Mouse (Mus musculus) heart, postnatal 0 days (tissue): ENCODE results near the gene Ptpn5.

Experiments
- CTCF ChIP-seq: IDR thresholded peaks from 2 replicates; pipeline ENCODE4 v1.5.1; 2016; ENCODE audit warnings: antibody characterized with exemption, control low read depth, low read depth
- EP300 ChIP-seq: IDR thresholded peaks from 2 replicates; pipeline ENCODE4 v1.6.1; 2016; ENCODE audit warnings: antibody characterized with exemption, low read depth

GRCm38 (mm10) chr7:47108779-47109189, 24.7 kb downstream of the Ptpn5 start:
- TF ChIP-seq CTCF (no peak), EP300 (no peak)
